Mouse (Mus musculus) intestine, embryonic 14.5 days (tissue): ENCODE results near the gene Tmem94. TPM values are rescaled to one million over a fixed set of nuclear protein-coding genes. Genes with fewer than 3 reads are reported as not detected.

Source experiments
- ATAC-seq: fragments of 200-750 bp; cut with Nextera tagmentation; replicated peaks from 2 replicates; pipeline ENCODE4 v1.8.0; 2017; ENCODE audit warnings: low read depth, moderate number of reproducible peaks, moderate TSS enrichment, moderate library complexity; ENCODE audit not compliant: low FRiP score, low TSS enrichment
- DNase-seq: peaks from one replicate; pipeline ENCODE4 v3.0.0-alpha.2; 2018; ENCODE audit warnings: low spot score
- H3K27ac ChIP-seq: fragments of 300-500 bp; sonication (generic); 2 replicates; pipeline ENCODE4 v1.5.1; 2014; ENCODE audit warnings: low read depth, mild to moderate bottlenecking, control low read depth
- H3K27me3 ChIP-seq: fragments of 300-500 bp; sonication (generic); replicated peaks from 2 replicates; pipeline ENCODE4 v1.6.1; 2014; ENCODE audit warnings: low read length, control low read depth; ENCODE audit not compliant: control insufficient read depth, insufficient read depth
- H3K36me3 ChIP-seq: fragments of 300-500 bp; sonication (generic); 2 replicates; pipeline ENCODE4 v1.6.1; 2014; ENCODE audit warnings: low read length, control low read depth; ENCODE audit not compliant: control insufficient read depth, insufficient read depth
- H3K4me1 ChIP-seq: fragments of 300-500 bp; sonication (generic); replicated peaks from 2 replicates; pipeline ENCODE4 v1.6.1; 2014; ENCODE audit warnings: low read length, control low read depth, mixed read lengths; ENCODE audit not compliant: control insufficient read depth, insufficient read depth
- H3K4me2 ChIP-seq: fragments of 300-500 bp; sonication (generic); 2 replicates; pipeline ENCODE4 v1.6.1; 2014; ENCODE audit warnings: low read length
- H3K4me3 ChIP-seq: fragments of 300-500 bp; sonication (generic); 2 replicates; pipeline ENCODE4 v1.5.1; 2014; ENCODE audit warnings: low read depth, low read length, control low read depth, mixed read lengths
- H3K9ac ChIP-seq: fragments of 300-500 bp; sonication (generic); 2 replicates; pipeline ENCODE4 v1.6.1; 2014; ENCODE audit warnings: mild to moderate bottlenecking, low read length
- H3K9me3 ChIP-seq: fragments of 300-500 bp; sonication (generic); 2 replicates; pipeline ENCODE4 v1.6.1; 2016; ENCODE audit warnings: low read length, control low read depth; ENCODE audit not compliant: control insufficient read depth
- WGBS: fragments of 180-500 bp; shearing (Covaris S2); extraction: QIAGEN DNeasy Blood & Tissue Kit; methylation state at CpG from one replicate; pipeline ENCODE4 v1.1.7; 2014; 5-methylcytosine and 5-hydroxymethylcytosine counted together
- polyA plus RNA-seq: library from polyadenylated mRNA; unstranded; fragments of >200 nt; fragmentation: Nextera tagmentation; extraction: Ambion mirVana; gene quantifications from 2 replicates; pipeline ENCODE4 v1.2.1, GENCODE M21; 2014

Tmem94 gene
- polyA plus RNA-seq, 1 experiment from 2014 or later = 15.7 TPM

- Histone ChIP-seq H3K4me1 (peaks cover 27% of the 10 kb centered on the region), H3K4me2 (peak within 1 kb of the TSS; percentile 80), H3K36me3 (peaks cover 18% of the 10 kb centered on the region), H3K27ac (peak within 1 kb of the TSS; percentile 65; the same call in 1 of the 2 replicates), H3K9me3 (no peaks in the 10 kb centered on the region), H3K4me3 (peak within 1 kb of the TSS; percentile 82), H3K27me3 (no peaks in the 10 kb centered on the region), H3K9ac (peak within 1 kb of the TSS; percentile 82)
- peak; percentile 95 for DNase-seq
- ATAC-seq = peak; percentile 69
- under 1% methylated on average over 60 of the region's 84 CpGs for WGBS
Observed at GRCm38 (mm10) chr11:115814605-115815450, 49.6 kb downstream of the Tmem94 start, which contains the start of gene Tsen54. Tsen54 (plus strand) TSS chr11:115814724.

- 88% methylated on average over 5 of the region's 5 CpGs for WGBS
- Histone ChIP-seq H3K4me1 (peaks cover 11% of the 10 kb centered on the region), H3K4me3 (no peak overlapping the region), H3K36me3 (peaks cover 30% of the 10 kb centered on the region), H3K27ac (no peak overlapping the region), H3K9me3 (no peaks in the 10 kb centered on the region), H3K27me3 (no peaks in the 10 kb centered on the region), H3K4me2 (no peak overlapping the region), H3K9ac (no peak overlapping the region)
- ATAC-seq (no peak), DNase-seq (no peak)
Observed at GRCm38 (mm10) chr11:115817331-115817730, 52.1 kb downstream of the Tmem94 start.

GRCm38 (mm10) chr11:115819915-115820623 lies 54.8 kb downstream of the Tmem94 start:
- Histone ChIP-seq H3K27ac (no peak overlapping the region), H3K4me1 (peaks cover 8% of the 10 kb centered on the region), H3K9me3 (no peaks in the 10 kb centered on the region), H3K9ac (no peak overlapping the region), H3K4me2 (no peak overlapping the region), H3K36me3 (peaks cover 36% of the 10 kb centered on the region), H3K27me3 (peaks cover 4% of the 10 kb centered on the region; the same call in 1 of the 2 replicates), H3K4me3 (no peak overlapping the region)
- no peak for ATAC-seq
- WGBS = 91% methylated on average over 16 of the region's 16 CpGs
- no peak for DNase-seq

GRCm38 (mm10) chr11:115821001-115821400 lies 55.8 kb downstream of the Tmem94 start:
- 76% methylated on average over 4 of the region's 4 CpGs for WGBS
- Histone ChIP-seq H3K4me2 (no peak overlapping the region), H3K9me3 (no peaks in the 10 kb centered on the region), H3K4me1 (peaks cover 3% of the 10 kb centered on the region; the same call in 1 of the 2 replicates), H3K36me3 (peaks cover 36% of the 10 kb centered on the region), H3K27ac (no peak overlapping the region), H3K9ac (no peak overlapping the region), H3K4me3 (no peak overlapping the region), H3K27me3 (peaks cover 4% of the 10 kb centered on the region; the same call in 1 of the 2 replicates)
- DNase-seq (no peak), ATAC-seq (no peak)

- H3K4me3 ChIP-seq = peak within 1 kb of the TSS; percentile 67
- WGBS = under 1% methylated on average over 87 of the region's 87 CpGs
- peak within 1 kb of the TSS; percentile 93 for H3K4me2 ChIP-seq
- peaks cover 10% of the 10 kb centered on the region for H3K4me1 ChIP-seq
- peak within 1 kb of the TSS; percentile 63 for H3K9ac ChIP-seq
- H3K36me3 ChIP-seq = peaks cover 32% of the 10 kb centered on the region
- no peaks in the 10 kb centered on the region for H3K9me3 ChIP-seq
- ATAC-seq (peak; percentile 94), DNase-seq (peak; percentile 89)
- H3K27ac ChIP-seq = peak within 1 kb of the TSS; percentile 64
- peaks cover 4% of the 10 kb centered on the region; the same call in 1 of the 2 replicates for H3K27me3 ChIP-seq
Observed at GRCm38 (mm10) chr11:115823774-115824740, 58.8 kb downstream of the Tmem94 start, which contains the start of gene Llgl2. Llgl2 (plus strand) TSS chr11:115824049.

- DNase-seq (no peak), ATAC-seq (no peak)
- H3K27ac ChIP-seq = peak overlapping the region; percentile 64
- peaks cover 13% of the 10 kb centered on the region for H3K4me1 ChIP-seq
- H3K4me2 ChIP-seq = peak overlapping the region; percentile 93
- peak overlapping the region; percentile 67 for H3K4me3 ChIP-seq
- peaks cover 29% of the 10 kb centered on the region for H3K36me3 ChIP-seq
- peak overlapping the region; percentile 63 for H3K9ac ChIP-seq
- 13% methylated on average over 11 of the region's 11 CpGs for WGBS
- H3K9me3 ChIP-seq = no peaks in the 10 kb centered on the region
- peaks cover 4% of the 10 kb centered on the region; the same call in 1 of the 2 replicates for H3K27me3 ChIP-seq
Observed at GRCm38 (mm10) chr11:115824813-115825212, 59.6 kb downstream of the Tmem94 start.

GRCm38 (mm10) chr11:115826487-115826886 lies 61.3 kb downstream of the Tmem94 start:
- WGBS = 51% methylated on average over 5 of the region's 5 CpGs
- DNase-seq (no peak), ATAC-seq (no peak)
- Histone ChIP-seq H3K4me1 (peaks cover 23% of the 10 kb centered on the region), H3K4me2 (no peak overlapping the region), H3K4me3 (no peak overlapping the region), H3K27me3 (peaks cover 4% of the 10 kb centered on the region; the same call in 1 of the 2 replicates), H3K9ac (no peak overlapping the region), H3K36me3 (peaks cover 13% of the 10 kb centered on the region), H3K9me3 (no peaks in the 10 kb centered on the region), H3K27ac (no peak overlapping the region)

- Histone ChIP-seq H3K27me3 (peaks cover 4% of the 10 kb centered on the region; the same call in 1 of the 2 replicates), H3K27ac (no peak overlapping the region), H3K36me3 (peaks cover 3% of the 10 kb centered on the region), H3K4me2 (no peak overlapping the region), H3K9me3 (no peaks in the 10 kb centered on the region), H3K9ac (no peak overlapping the region), H3K4me3 (no peak overlapping the region), H3K4me1 (peaks cover 35% of the 10 kb centered on the region)
- no peak for DNase-seq
- 79% methylated on average over 6 of the region's 6 CpGs for WGBS
- no peak for ATAC-seq
Observed at GRCm38 (mm10) chr11:115827624-115828023, 62.4 kb downstream of the Tmem94 start.
